Mouse (Mus musculus): ENCODE results near the gene Plin5. TPM values are rescaled to one million over a fixed set of nuclear protein-coding genes. Genes with fewer than 3 reads are reported as not detected.
A peak's percentile ranks its signal among the peaks of the same experiment; 100 is the strongest.
"Not testable (repeated sequence)": the region's sequence is repeated elsewhere in the genome, so short reads cannot be mapped to it uniquely, and the experiment has no call there.

Plin5 gene
- polyA plus RNA-seq, 1 experiment from 2014 or later = 0.86 TPM

GRCm38 (mm10) chr17:56079921-56080320, 37.5 kb downstream of the Plin5 start:
- Histone ChIP-seq H3K9ac (peak overlapping the region; percentile 74), H3K4me1 (ENCODE audit: insufficient read depth) (peaks cover 7% of the 10 kb centered on the region), H3K4me2 (peak overlapping the region; percentile 97), H3K27ac (ENCODE audit: low read depth) (peak overlapping the region; percentile 36; the same call in 1 of the 2 replicates), H3K27me3 (ENCODE audit: insufficient read depth, low read length) (no peaks in the 10 kb centered on the region), H3K36me3 (ENCODE audit: insufficient read depth) (peaks cover 27% of the 10 kb centered on the region), H3K4me3 (ENCODE audit: low read depth, low read length) (peak overlapping the region; percentile 79), H3K9me3 (ENCODE audit: low read depth, low read length) (no peaks in the 10 kb centered on the region)
- ATAC-seq (ENCODE audit: insufficient read depth) (no peak), DNase-seq (peak; percentile 13)
- 1% methylated on average over 11 of the region's 11 CpGs for WGBS
- no peak for TF ChIP-seq CTCF (IDR thresholded peaks at IDR 0.05; ENCODE audit: low read depth)

GRCm38 (mm10) chr17:56078880-56079795, 38.3 kb downstream of the Plin5 start, which contains the start of gene Hdgfl2:
Gene Hdgfl2, plus strand, starts transcription at chr17:56079634.
- H3K4me1 ChIP-seq (ENCODE audit: insufficient read depth) = peaks cover 7% of the 10 kb centered on the region
- peak within 1 kb of the TSS; percentile 97 for H3K4me2 ChIP-seq
- DNase-seq (peak; percentile 100), ATAC-seq (ENCODE audit: insufficient read depth) (peak; percentile 94)
- H3K27me3 ChIP-seq (ENCODE audit: insufficient read depth, low read length) = no peaks in the 10 kb centered on the region
- WGBS = under 1% methylated on average over 61 of the region's 61 CpGs
- H3K4me3 ChIP-seq (ENCODE audit: low read depth, low read length) = peak within 1 kb of the TSS; percentile 79
- no peak for TF ChIP-seq CTCF (IDR thresholded peaks at IDR 0.05; ENCODE audit: low read depth)
- H3K27ac ChIP-seq (ENCODE audit: low read depth) = peak within 1 kb of the TSS; percentile 36; the same call in 1 of the 2 replicates
- H3K9me3 ChIP-seq (ENCODE audit: low read depth, low read length) = no peaks in the 10 kb centered on the region
- peaks cover 19% of the 10 kb centered on the region for H3K36me3 ChIP-seq (ENCODE audit: insufficient read depth)
- H3K9ac ChIP-seq = peak within 1 kb of the TSS; percentile 74

DNA sequence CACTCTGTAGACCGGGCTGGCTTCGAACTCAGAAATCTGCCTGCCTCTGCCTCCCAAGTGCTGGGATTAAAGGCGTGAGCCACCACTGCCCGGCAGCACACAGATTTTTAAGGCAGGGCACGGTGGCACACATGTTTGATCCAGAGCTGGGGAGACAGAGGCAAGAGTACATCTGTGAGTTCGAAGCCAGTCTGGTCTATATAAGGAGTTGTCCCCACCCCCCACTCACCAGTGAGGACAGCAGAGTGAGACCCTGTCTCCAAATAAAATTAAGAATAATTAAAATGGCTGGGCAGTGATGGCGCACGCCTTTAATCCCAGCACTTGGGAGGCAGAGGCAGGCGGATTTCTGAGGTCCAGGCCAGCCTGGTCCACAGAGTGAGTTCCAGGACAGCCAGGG, 39.0 kb downstream of the Plin5 start:
- Histone ChIP-seq H3K4me2 (peak overlapping the region; percentile 53), H3K36me3 (ENCODE audit: insufficient read depth) (peaks cover 12% of the 10 kb centered on the region), H3K4me3 (ENCODE audit: low read depth, low read length) (peak overlapping the region; percentile 79)
- H3K9ac ChIP-seq; H3K4me1 ChIP-seq (ENCODE audit: insufficient read depth); H3K9me3 ChIP-seq (ENCODE audit: low read depth, low read length); H3K27me3 ChIP-seq (ENCODE audit: insufficient read depth, low read length); ATAC-seq (ENCODE audit: insufficient read depth); DNase-seq; H3K27ac ChIP-seq (ENCODE audit: low read depth): not testable (repeated sequence)
- 56% methylated on average over 9 of the region's 9 CpGs for WGBS

- DNase-seq (no peak), ATAC-seq (ENCODE audit: insufficient read depth) (no peak)
- Histone ChIP-seq H3K4me3 (ENCODE audit: low read depth, low read length) (no peak overlapping the region), H3K27ac (ENCODE audit: low read depth) (no peak overlapping the region), H3K4me1 (ENCODE audit: insufficient read depth) (peaks cover 10% of the 10 kb centered on the region), H3K4me2 (no peak overlapping the region), H3K27me3 (ENCODE audit: insufficient read depth, low read length) (no peaks in the 10 kb centered on the region), H3K9ac (no peak overlapping the region), H3K9me3 (ENCODE audit: low read depth, low read length) (no peaks in the 10 kb centered on the region), H3K36me3 (ENCODE audit: insufficient read depth) (peaks cover 13% of the 10 kb centered on the region)
- TF ChIP-seq CTCF (IDR thresholded peaks at IDR 0.05; ENCODE audit: low read depth) = no peak
- 89% methylated on average over 5 of the region's 5 CpGs for WGBS
Observed at GRCm38 (mm10) chr17:56077523-56077922, 39.9 kb downstream of the Plin5 start.

- peak within 1 kb of the TSS; percentile 67 for H3K9ac ChIP-seq
- no peaks in the 10 kb centered on the region for H3K27me3 ChIP-seq (ENCODE audit: insufficient read depth, low read length)
- peak within 1 kb of the TSS; percentile 71 for H3K4me2 ChIP-seq
- H3K4me3 ChIP-seq (ENCODE audit: low read depth, low read length) = peak within 1 kb of the TSS; percentile 65
- peak; percentile 98 for DNase-seq
- H3K27ac ChIP-seq (ENCODE audit: low read depth) = peak within 1 kb of the TSS; percentile 96
- H3K36me3 ChIP-seq (ENCODE audit: insufficient read depth) = peaks cover 32% of the 10 kb centered on the region
- peaks cover 3% of the 10 kb centered on the region; the same call in 1 of the 2 replicates for H3K4me1 ChIP-seq (ENCODE audit: insufficient read depth)
- H3K9me3 ChIP-seq (ENCODE audit: low read depth, low read length) = no peaks in the 10 kb centered on the region
- ATAC-seq (ENCODE audit: insufficient read depth) = peak; percentile 60
- under 1% methylated on average over 35 of the region's 35 CpGs for WGBS
- peak; percentile 62 for TF ChIP-seq CTCF (IDR thresholded peaks at IDR 0.05; ENCODE audit: low read depth)
Observed at GRCm38 (mm10) chr17:56074827-56075208, 42.6 kb downstream of the Plin5 start, which contains the start of gene Ubxn6. Gene Ubxn6, minus strand, starts transcription at chr17:56075028.

- H3K9ac ChIP-seq = peak overlapping the region; percentile 67
- peak overlapping the region; percentile 71 for H3K4me2 ChIP-seq
- H3K4me1 ChIP-seq (ENCODE audit: insufficient read depth) = peaks cover 3% of the 10 kb centered on the region; the same call in 1 of the 2 replicates
- peak; percentile 23 for ATAC-seq (ENCODE audit: insufficient read depth)
- no peaks in the 10 kb centered on the region for H3K27me3 ChIP-seq (ENCODE audit: insufficient read depth, low read length)
- H3K27ac ChIP-seq (ENCODE audit: low read depth) = peak overlapping the region; percentile 96
- no peak for TF ChIP-seq CTCF (IDR thresholded peaks at IDR 0.05; ENCODE audit: low read depth)
- H3K4me3 ChIP-seq (ENCODE audit: low read depth, low read length) = peak overlapping the region; percentile 65
- DNase-seq = peak; percentile 91
- H3K9me3 ChIP-seq (ENCODE audit: low read depth, low read length) = no peaks in the 10 kb centered on the region
- H3K36me3 ChIP-seq (ENCODE audit: insufficient read depth) = peaks cover 38% of the 10 kb centered on the region
- 8% methylated on average over 22 of the region's 22 CpGs for WGBS
Observed at GRCm38 (mm10) chr17:56074097-56074826, 43.1 kb downstream of the Plin5 start.

Measured in lung, embryonic 14.5 days (tissue).